Mouse (Mus musculus) MEL (cell line): ENCODE measurements around the gene Ccdc83.

ENCODE experiments used
- CTCF ChIP-seq, 3 experiments: IDR thresholded peaks in 2 of 3; conservative IDR thresholded peaks in 1 of 3; 2 replicates each; pipeline ENCODE4 v1.5.1; 2011 to 2012; ENCODE audit warnings: low read length in 3 of 3, low read depth in 2 of 3, mild to moderate bottlenecking in 2 of 3, improper control_type of control experiment in 1 of 3, inconsistent platforms in 1 of 3, mixed read lengths in 1 of 3, moderate library complexity in 1 of 3; ENCODE audit not compliant: control insufficient read depth in 1 of 3, insufficient read depth in 1 of 3, poor library complexity in 1 of 3, severe bottlenecking in 1 of 3
- E2F4 ChIP-seq: IDR thresholded peaks from 2 replicates; pipeline ENCODE4 v1.6.1; 2011; ENCODE audit warnings: low read depth, low read length, improper control_type of control experiment, borderline replicate concordance
- GATA1 ChIP-seq: IDR thresholded peaks from 2 replicates; pipeline ENCODE4 v1.6.1; 2011; ENCODE audit warnings: low read depth, low read length, improper control_type of control experiment
- HCFC1 ChIP-seq: IDR thresholded peaks from 2 replicates; pipeline ENCODE4 v1.6.1; 2012; ENCODE audit warnings: low read depth, mild to moderate bottlenecking, inconsistent platforms, low read length, improper control_type of control experiment, moderate library complexity
- JUND ChIP-seq: IDR thresholded peaks from 2 replicates; pipeline ENCODE4 v1.6.1; 2011; ENCODE audit warnings: low read depth, mild to moderate bottlenecking, improper control_type of control experiment, low read length
- MAZ ChIP-seq: IDR thresholded peaks from 2 replicates; pipeline ENCODE4 v1.6.1; 2012; ENCODE audit warnings: low read depth, mild to moderate bottlenecking, inconsistent platforms, low read length, improper control_type of control experiment
- TAL1 ChIP-seq: IDR thresholded peaks from 2 replicates; pipeline ENCODE4 v1.6.1; 2012; ENCODE audit warnings: mild to moderate bottlenecking, inconsistent platforms, low read length, moderate library complexity, mixed read lengths
- TCF12 ChIP-seq: IDR thresholded peaks from 2 replicates; pipeline ENCODE4 v1.6.1; 2014; ENCODE audit warnings: low read depth, mild to moderate bottlenecking, inconsistent platforms, low read length, improper control_type of control experiment, moderate library complexity

DNA sequence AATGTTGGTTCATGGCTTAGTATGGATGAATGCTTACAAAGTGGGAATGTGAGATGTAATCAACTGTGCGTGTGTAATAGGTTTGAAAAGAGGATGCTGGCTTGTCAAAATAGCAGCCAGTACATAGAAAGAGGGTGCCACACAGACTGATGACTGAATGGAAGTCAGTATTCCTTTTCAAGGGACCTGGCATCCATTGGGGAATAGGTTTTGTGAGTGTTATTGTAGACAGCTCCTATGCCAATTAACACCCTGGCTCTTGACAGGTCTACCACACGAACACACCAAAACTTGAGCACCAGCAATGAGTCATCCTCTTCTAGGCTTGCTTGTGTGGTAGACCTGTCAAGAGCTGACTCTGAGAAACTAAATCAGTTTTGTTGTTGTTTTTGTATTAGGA, 90.0 kb downstream of the Ccdc83 start:
- no peak for TF ChIP-seq CTCF (IDR thresholded peaks at IDR 0.05 in 2 of 3, conservative IDR thresholded peaks at IDR 0.05 in 1 of 3; ENCODE audit: control insufficient read depth in 1 of 3, insufficient read depth in 1 of 3, low read depth in 2 of 3, low read length in 3 of 3, poor library complexity in 1 of 3, severe bottlenecking in 1 of 3)
- no peak for TF ChIP-seq HCFC1
- no peak for TF ChIP-seq MAZ
- TF ChIP-seq TCF12 = no peak
- no peak for TF ChIP-seq GATA1
- TF ChIP-seq JUND = no peak
- TF ChIP-seq E2F4 = no peak
- no peak for TF ChIP-seq TAL1
